Mouse (Mus musculus) liver, adult 2 months (tissue): ENCODE measurements around the gene Adamtsl3. TPM values are rescaled to one million over a fixed set of nuclear protein-coding genes. Genes with fewer than 3 reads are reported as not detected.

Experiments
- DNase-seq: peaks from one replicate; pipeline ENCODE4 v3.0.0-alpha.2; 2011; ENCODE audit warnings: low read depth, low spot score; ENCODE audit errors: extremely low read depth
- H3K27ac ChIP-seq: fragments of 200-500 bp; replicated peaks from 2 replicates; pipeline ENCODE4 v1.5.1; 2012; ENCODE audit warnings: low read depth, mild to moderate bottlenecking, control low read depth, inconsistent platforms, low read length; ENCODE audit not compliant: insufficient read depth
- H3K27me3 ChIP-seq: fragments of 200-500 bp; 2 replicates; pipeline ENCODE4 v1.6.1; 2012; ENCODE audit warnings: mild to moderate bottlenecking, moderate library complexity, low read length, inconsistent platforms; ENCODE audit not compliant: control insufficient read depth, insufficient read depth
- H3K36me3 ChIP-seq: fragments of 200-500 bp; 2 replicates; pipeline ENCODE4 v1.6.1; 2012; ENCODE audit warnings: low read length, inconsistent platforms; ENCODE audit not compliant: control insufficient read depth, insufficient read depth
- H3K4me1 ChIP-seq: fragments of 200-500 bp; 2 replicates; pipeline ENCODE4 v1.6.1; 2011; ENCODE audit warnings: low read length; ENCODE audit not compliant: control insufficient read depth, insufficient read depth
- H3K4me3 ChIP-seq: fragments of 200-500 bp; 2 replicates; pipeline ENCODE4 v1.5.1; 2011; ENCODE audit warnings: low read depth, mild to moderate bottlenecking, control low read depth, low read length, moderate library complexity; ENCODE audit not compliant: insufficient read depth
- H3K79me2 ChIP-seq: fragments of 200-500 bp; 2 replicates; pipeline ENCODE4 v1.6.1; 2012; ENCODE audit warnings: inconsistent platforms, mild to moderate bottlenecking, low read length, moderate library complexity; ENCODE audit not compliant: control insufficient read depth, insufficient read depth
- H3K9ac ChIP-seq: fragments of 200-500 bp; 2 replicates; pipeline ENCODE4 v1.6.1; 2012; ENCODE audit warnings: low read depth, mild to moderate bottlenecking, control low read depth, inconsistent platforms, low read length
- CTCF ChIP-seq: fragments of 200-500 bp; IDR thresholded peaks from 2 replicates; pipeline ENCODE4 v1.5.1; 2011; ENCODE audit warnings: low read depth, low read length, control low read depth
- POLR2A ChIP-seq: fragments of 200-500 bp; IDR thresholded peaks from 2 replicates; pipeline ENCODE4 v1.6.1; 2011; ENCODE audit warnings: low read length, control low read depth; ENCODE audit not compliant: insufficient read depth; ENCODE audit errors: extremely low read depth
- WGBS: fragments of 180-500 bp; shearing (Covaris S2); methylation state at CpG from one replicate; pipeline ENCODE4 v1.1.7; 2018; 5-methylcytosine and 5-hydroxymethylcytosine counted together
- polyA plus RNA-seq: library from polyadenylated mRNA; depleted of rRNA; stranded (reverse); fragments of >200 nt; gene quantifications from 2 replicates; pipeline ENCODE4 v1.2.3, GENCODE M21; 2012
- total RNA-seq: library from RNA; depleted of rRNA; stranded (reverse); fragments of >200 nt; gene quantifications from 2 replicates; pipeline ENCODE4 v1.2.3, GENCODE M21; 2014

The Adamtsl3 gene
- total and polyA plus RNA-seq, 2 experiments: 0.09 to 0.11 TPM

- H3K27ac ChIP-seq: no peak overlapping the region
- TF ChIP-seq POLR2A (no peak), CTCF (no peak)
Measured at GRCm38 (mm10) chr7:82346706-82347105, 11.2 kb downstream of the Adamtsl3 start.

DNA sequence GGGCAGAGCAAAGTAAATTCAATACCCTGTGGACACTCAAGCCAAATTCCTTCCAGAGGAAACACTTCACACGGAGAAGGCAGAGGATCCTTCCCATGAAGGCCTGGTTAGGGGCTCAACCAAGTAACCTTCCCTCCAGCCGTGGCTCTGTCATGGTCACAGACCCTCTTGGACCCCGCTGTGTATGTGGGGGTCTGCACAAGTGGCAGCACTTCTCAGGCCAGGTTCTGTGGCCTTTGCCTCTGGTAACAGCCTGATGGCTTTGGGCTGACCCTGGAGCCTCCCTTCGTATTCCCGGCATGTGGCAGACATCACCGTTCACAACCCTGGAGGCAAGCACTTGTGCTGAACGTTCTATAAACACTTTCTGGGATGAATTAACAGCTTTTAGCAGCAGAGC is 14.3 kb downstream of the Adamtsl3 start:
- no peak overlapping the region for H3K27ac ChIP-seq
- peaks cover 2% of the 10 kb centered on the region; the same call in 1 of the 2 replicates for H3K27me3 ChIP-seq
- H3K9ac ChIP-seq: no peak overlapping the region
- no peaks in the 10 kb centered on the region for H3K79me2 ChIP-seq
- 76% methylated on average over 7 of the region's 7 CpGs for WGBS
- TF ChIP-seq POLR2A (no peak), CTCF (no peak)
- DNase-seq: no peak
- H3K4me1 ChIP-seq: no peaks in the 10 kb centered on the region
- H3K36me3 ChIP-seq: no peaks in the 10 kb centered on the region
- no peak overlapping the region for H3K4me3 ChIP-seq

More at GRCm38 (mm10) chr7:82346706-82347105, 11.2 kb downstream of the Adamtsl3 start:
- Histone ChIP-seq H3K79me2 (no peaks in the 10 kb centered on the region), H3K9ac (no peak overlapping the region), H3K36me3 (no peaks in the 10 kb centered on the region), H3K4me3 (no peak overlapping the region), H3K27me3 (peaks cover 2% of the 10 kb centered on the region; the same call in 1 of the 2 replicates), H3K4me1 (no peaks in the 10 kb centered on the region)
- DNase-seq: no peak
- WGBS: 76% methylated on average over 2 of the region's 2 CpGs

DNA sequence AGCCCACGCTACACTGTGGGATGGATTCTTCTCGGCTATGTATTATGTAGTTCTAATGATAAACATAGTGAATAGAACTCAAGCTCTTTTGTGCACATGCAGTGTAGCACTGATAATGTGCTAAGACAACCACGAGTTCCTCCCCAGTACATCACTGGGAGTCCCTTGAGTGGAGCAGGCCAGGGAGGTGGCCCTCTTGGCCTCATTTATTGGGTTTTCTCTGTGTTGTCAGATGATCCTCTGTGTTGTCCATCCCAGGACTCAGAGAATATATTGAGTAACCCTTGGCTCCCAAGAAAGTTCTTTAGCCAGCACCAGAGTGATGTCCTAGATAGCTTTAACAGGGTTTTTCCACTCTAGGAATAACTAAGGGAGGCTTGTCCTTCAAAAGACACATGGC is 14.9 kb downstream of the Adamtsl3 start:
- H3K4me1 ChIP-seq: no peaks in the 10 kb centered on the region
- DNase-seq: no peak
- H3K79me2 ChIP-seq: no peaks in the 10 kb centered on the region
- no peaks in the 10 kb centered on the region for H3K36me3 ChIP-seq
- H3K9ac ChIP-seq: no peak overlapping the region
- H3K4me3 ChIP-seq: no peak overlapping the region
- no peak overlapping the region for H3K27ac ChIP-seq
- 82% methylated on average over 3 of the region's 3 CpGs for WGBS
- TF ChIP-seq POLR2A (no peak), CTCF (no peak)
- H3K27me3 ChIP-seq: peaks cover 2% of the 10 kb centered on the region; the same call in 1 of the 2 replicates

- Histone ChIP-seq H3K4me1 (no peaks in the 10 kb centered on the region), H3K79me2 (no peaks in the 10 kb centered on the region), H3K27ac (no peak overlapping the region), H3K36me3 (no peaks in the 10 kb centered on the region), H3K27me3 (no peaks in the 10 kb centered on the region), H3K4me3 (no peak overlapping the region), H3K9ac (no peak overlapping the region)
- 84% methylated on average over 5 of the region's 5 CpGs for WGBS
- no peak for DNase-seq
- no peak for TF ChIP-seq POLR2A
- TF ChIP-seq CTCF: no peak
Measured at GRCm38 (mm10) chr7:82359146-82359545, 23.7 kb downstream of the Adamtsl3 start.

DNA sequence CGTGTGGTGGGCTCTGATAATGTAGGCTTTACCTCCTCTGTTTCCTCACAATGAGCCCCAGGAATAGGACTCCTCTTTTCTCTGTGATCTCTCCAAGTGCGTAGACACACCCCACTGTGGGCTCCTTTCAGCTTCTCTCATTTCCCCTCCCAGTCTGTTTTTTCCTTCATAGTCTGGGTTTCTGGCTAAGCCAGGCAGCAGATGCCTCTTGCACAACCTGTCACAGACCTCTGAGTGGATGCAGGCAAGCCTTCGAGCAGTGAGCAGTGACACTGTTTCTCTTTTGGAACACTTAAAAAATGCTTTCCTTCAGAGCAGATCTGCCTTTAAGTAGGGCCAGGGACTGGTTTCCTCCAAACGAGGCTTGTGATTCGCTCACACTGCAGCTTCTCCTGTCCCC is 24.2 kb downstream of the Adamtsl3 start:
- no peaks in the 10 kb centered on the region for H3K27me3 ChIP-seq
- H3K36me3 ChIP-seq: no peaks in the 10 kb centered on the region
- no peaks in the 10 kb centered on the region for H3K79me2 ChIP-seq
- WGBS: 76% methylated on average over 5 of the region's 5 CpGs
- no peak overlapping the region for H3K27ac ChIP-seq
- TF ChIP-seq POLR2A (no peak), CTCF (no peak)
- H3K4me3 ChIP-seq: no peak overlapping the region
- no peak overlapping the region for H3K9ac ChIP-seq
- H3K4me1 ChIP-seq: no peaks in the 10 kb centered on the region
- no peak for DNase-seq

GRCm38 (mm10) chr7:82360186-82360585 is 24.7 kb downstream of the Adamtsl3 start:
- Histone ChIP-seq H3K4me3 (no peak overlapping the region), H3K27ac (no peak overlapping the region), H3K36me3 (no peaks in the 10 kb centered on the region), H3K27me3 (no peaks in the 10 kb centered on the region), H3K9ac (no peak overlapping the region), H3K4me1 (no peaks in the 10 kb centered on the region), H3K79me2 (no peaks in the 10 kb centered on the region)
- WGBS: 77% methylated on average over 4 of the region's 4 CpGs
- DNase-seq: no peak
- no peak for TF ChIP-seq POLR2A
